Mouse (Mus musculus): Measurements from ENCODE around the gene Akap10.
A peak's percentile ranks its signal among the peaks of the same experiment; 100 is the strongest.
"Not testable (repeated sequence)": the region's sequence is repeated elsewhere in the genome, so short reads cannot be mapped to it uniquely, and the experiment has no call there.

Gene Akap10

DNA sequence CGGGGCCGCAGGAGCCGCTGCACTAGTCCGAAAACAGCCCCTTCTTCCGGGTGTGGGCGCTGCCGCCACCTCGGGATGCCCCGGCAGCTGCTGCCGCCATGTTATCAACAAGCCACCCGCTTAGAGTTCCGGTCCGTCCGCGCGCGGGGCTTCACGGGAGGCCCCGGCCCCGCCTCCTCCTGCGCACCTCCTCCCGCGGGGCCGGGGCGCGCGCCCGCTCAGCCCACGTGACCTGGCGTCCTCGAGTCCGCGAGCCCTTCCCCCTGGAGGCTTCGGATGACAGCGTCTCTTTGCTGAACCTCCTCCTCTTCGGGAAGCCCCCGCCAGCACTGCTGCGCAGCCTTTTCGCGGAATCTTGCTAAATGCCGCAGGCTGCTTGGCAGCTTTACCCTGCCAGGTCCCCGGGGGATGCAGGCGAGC, at the start of gene Akap10:
TSS of gene Akap10 (minus strand) at position 155 of the 420 bp plus-strand sequence.
- DNase-seq: peak; percentile 96 to 98

DNA sequence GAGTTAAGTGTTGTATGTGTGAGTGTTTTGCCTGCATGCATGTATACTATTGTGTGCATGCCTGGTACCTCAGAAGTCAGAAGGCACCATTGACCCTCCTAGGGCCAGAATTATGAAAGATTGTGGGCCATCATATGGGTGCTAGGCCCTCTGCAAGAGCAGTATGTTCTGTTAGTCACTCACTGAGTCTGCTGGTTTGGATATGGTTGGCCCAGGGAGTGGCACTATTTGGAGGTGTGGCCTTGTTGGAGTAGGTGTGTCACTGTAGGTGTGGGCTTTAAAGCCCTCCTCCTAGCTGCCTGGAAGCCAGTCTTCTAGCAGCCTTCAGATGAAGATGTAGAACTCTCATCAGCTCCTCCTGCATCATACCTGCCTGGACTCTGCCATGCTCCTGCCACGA, 45.7 kb upstream of the Akap10 start:
- DNase-seq: no peak

DNA sequence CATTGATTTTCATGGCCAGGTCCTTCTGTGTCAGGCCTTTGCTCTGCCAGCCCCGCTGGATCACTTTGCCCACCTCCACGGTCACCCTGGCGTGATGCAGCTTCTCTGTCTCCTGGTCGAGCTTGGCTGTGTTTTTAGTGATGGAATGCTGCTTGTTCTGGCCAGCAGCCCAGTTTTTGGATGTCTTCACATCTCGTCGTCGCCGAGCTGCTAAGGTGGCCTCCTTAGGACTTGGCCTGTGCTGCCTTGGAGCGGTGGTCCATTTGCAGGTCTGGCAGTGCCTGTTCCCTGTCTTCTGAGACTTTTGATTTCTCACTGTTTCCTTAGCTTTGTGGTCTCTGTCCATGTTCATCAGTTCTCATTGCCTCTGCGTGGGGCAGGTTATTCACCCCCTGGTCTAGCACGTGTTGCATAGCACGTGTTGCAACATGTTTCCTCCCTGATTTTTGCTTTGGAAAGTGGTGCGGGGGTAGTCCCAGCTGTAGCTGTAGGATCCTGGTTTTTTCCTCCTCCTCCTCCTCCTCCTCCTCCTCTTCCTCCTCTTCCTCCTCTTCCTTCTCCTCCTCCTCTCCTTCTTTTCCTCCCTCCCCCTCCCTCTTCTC, 44.2 kb upstream of the Akap10 start:
- peak in 1 of 2 experiments; percentile 17 for DNase-seq

DNA sequence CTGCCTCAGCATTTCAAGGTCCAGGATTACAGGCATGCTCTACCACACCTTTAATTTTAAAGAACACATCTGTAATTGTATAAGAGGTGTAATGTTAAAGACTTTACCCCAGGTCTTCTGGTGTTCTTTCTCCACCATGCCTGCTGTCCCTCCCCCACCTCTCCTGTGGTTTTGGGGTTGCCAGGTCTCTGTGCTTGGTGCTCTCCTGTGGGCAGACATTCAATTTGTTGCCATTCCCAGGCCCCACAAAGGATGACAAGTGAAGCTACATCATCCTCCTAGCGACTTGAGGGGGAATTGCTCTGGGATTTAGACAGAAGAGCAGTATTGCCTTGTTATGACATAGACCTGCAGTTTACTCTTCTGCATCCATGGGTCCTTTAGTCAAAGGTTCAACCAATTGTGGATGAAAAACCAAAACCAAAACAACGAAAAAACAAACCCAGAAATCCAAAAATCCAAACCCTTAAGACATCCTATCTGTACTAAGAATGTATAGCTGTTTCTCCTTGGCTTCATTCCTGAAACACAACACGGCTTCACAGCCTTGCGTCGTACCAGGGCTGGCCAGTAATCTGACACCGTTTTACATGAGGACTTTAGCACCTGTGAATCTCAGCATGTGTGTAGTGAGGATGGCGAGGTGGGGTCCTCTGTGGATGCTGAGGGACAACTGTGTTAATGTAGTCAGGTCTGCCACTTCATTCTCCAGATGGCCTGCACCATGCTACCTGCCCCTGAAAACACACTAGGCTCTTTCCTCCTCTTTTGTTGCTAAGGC, 41.6 kb upstream of the Akap10 start:
- no peak for DNase-seq

DNA sequence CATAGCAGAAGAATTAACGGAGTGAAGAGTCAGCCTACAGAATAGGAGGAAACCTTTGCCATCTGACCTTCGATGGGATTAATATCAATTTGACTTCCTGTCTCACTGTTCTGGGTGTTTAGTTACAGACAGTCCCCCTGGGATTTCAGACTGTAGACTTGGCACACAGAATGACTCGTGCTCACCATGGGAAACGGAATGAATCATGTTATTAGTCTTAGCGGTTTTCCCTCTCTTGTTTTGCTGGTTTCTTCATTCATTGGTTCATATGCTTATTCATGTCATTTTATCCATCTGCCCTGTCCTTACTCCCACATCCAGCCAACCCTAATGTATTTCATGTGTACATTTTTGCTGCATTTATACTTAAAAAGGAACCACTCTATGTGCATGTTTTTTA, 40.8 kb upstream of the Akap10 start:
- DNase-seq: no peak

DNA sequence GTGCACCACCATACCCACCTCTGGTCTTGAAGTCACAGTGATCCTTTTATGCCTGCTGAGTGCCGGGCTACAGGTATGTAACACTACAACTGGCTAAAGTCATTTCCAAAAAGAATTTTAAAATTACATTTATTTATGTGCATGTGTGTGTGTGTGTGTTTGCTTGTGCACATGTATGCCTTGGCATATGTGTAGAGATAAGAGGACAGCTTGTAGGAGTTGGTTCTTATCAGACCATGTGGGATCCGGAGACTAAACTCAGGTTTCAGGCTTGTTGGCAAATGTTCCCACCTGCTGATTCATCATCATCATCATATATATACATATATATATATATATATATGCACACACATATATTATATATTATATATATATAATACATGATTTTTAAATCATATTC, 38.8 kb upstream of the Akap10 start:
- no peak for DNase-seq

DNA sequence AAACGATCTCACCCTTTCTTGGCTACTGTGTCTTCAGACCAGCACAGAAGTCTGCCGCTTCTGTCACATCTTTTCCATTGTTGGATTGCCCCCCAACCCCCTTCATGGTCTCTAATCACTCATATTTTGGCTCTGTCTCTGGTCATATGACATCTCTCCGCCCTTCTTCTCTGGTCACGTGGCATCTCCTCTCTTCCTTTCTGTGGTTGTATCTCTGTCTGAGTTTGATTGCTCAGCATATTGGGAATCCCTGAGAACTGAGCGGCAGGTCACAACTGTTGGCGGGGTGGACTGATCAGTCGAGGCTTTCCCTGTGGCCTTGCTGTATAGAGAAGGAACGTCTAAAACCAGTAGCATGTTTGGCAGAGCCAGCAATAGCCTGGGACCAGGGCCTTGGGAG, 37.0 kb upstream of the Akap10 start:
- DNase-seq: no peak

GRCm38 (mm10) chr11:61964611-61965010, 34.6 kb upstream of the Akap10 start:
- no peak for DNase-seq

DNA sequence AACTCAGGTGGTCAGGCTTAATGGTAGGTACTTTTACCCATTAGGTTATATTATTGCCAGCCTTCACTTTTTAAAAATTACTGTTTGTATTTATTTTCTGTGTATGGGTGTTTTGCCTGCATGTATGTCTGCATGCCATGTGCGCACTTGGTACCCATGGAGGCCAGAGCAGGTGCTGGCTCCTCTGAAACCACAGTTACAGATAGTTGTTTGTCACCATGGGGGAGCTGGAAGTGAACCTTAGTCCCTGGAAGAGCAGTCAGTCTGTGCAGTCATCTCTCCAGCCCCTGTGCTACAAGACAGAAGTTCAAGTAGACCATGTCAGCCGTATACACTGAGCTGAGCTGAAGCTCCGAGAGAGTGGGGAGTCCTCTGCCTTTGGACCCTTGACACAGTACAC, 33.1 kb upstream of the Akap10 start:
- no peak for DNase-seq

- no peak for DNase-seq
Observed at GRCm38 (mm10) chr11:61962684-61963083, 32.6 kb upstream of the Akap10 start.

GRCm38 (mm10) chr11:61960096-61960495, 30.0 kb upstream of the Akap10 start:
- DNase-seq: no peak

- DNase-seq: not testable (repeated sequence)
Observed at GRCm38 (mm10) chr11:61958706-61959105, 28.7 kb upstream of the Akap10 start.

DNA sequence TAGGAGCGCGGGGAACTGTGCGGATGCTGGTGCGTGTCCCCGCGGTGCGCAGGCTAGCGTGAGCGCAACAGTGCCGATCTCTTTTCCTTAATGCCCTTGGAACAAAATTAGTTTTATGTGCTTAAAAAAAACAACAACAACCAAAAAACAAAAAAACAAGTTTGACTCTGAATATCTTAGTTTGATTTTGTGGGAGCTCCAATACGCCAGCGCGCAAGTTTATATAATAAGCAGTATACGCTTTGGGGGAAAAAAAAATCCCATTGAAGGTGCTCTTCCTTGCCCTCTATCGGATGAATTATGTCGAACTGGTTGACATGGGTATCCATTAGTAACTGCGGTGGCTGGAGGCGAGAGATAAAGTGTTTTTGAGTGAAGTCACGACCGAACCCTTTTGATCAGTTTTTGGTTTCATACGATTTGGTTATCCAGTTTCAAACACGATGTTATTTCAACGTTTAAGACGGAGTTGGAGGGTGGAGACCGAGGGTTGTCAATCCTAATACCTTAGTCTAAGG, 27.3 kb upstream of the Akap10 start:
- DNase-seq: no peak

GRCm38 (mm10) chr11:61956572-61957295, 26.7 kb upstream of the Akap10 start, which contains the start of gene Specc1:
TSS of gene Specc1 (plus strand) at chr11:61956763.
- peak; percentile 95 for DNase-seq

- no peak for DNase-seq
Observed at GRCm38 (mm10) chr11:61955951-61956350, 25.9 kb upstream of the Akap10 start.

GRCm38 (mm10) chr11:61955136-61955535, 25.1 kb upstream of the Akap10 start:
- DNase-seq: peak in 1 of 2 experiments; percentile 14

GRCm38 (mm10) chr11:61950632-61951031, 20.6 kb upstream of the Akap10 start:
- DNase-seq: peak; percentile 91 to 92

DNA sequence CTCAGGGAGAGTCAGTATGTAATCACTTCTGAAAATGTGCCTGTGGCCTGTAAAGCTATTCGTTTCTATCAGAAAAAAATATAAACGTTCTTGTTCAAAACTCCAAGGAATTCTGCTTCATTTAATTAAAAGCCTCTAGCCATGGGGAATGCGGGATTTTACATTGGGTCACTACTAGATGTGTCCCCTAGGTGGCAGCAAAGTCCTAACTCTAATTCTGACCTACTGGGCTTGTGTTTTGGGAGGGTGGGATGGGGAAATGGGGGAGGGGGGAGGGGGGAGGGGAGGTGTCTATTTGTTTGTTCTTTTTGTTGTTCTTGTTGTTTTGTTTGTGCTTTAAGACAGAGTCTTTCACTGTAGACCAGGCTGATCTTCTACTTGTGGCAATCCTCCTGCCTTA, 19.3 kb upstream of the Akap10 start:
- peak; percentile 65 to 67 for DNase-seq

GRCm38 (mm10) chr11:61946608-61947007, 16.6 kb upstream of the Akap10 start:
- DNase-seq: no peak

DNA sequence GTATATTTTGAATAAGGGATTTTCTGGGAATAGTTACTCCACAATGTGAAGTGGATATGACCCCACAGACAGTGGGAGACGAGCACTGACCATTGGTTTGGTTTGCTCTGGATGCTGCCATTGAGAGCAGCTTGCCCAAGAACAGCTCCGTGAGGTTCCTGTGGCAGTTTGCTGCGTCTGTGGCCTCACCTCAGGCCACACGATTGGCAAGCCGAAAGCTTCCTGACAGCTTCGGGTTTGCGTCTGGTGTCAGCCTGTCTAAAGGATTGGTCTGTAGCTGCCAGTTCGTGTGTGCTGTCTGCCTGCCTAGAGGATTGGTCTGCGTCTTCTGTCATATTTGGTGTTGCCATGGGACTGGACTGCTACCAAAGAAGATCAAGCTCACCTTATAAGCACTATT, 14.4 kb upstream of the Akap10 start:
- no peak for DNase-seq

GRCm38 (mm10) chr11:61942903-61943302, 12.9 kb upstream of the Akap10 start:
- no peak for DNase-seq

DNA sequence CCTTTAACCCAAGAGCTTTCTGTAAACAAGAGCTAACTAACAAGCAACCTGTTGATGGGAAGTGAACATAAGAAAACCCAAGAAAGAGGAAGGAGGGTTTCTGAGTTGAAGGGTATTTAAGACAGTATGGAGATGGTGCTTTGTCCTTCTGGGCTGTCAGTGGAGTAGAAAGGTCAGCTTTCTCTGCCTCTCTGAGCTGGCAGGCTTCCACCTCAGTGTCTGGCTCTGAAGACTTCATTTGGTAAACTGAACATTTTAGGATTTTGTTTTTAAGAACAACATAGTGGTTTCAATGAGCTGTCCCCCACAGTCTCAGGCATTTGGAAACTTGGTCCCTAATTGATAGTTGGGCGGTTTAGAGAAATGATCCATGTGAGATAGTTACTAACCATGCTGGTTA, 7.7 kb upstream of the Akap10 start:
- DNase-seq: no peak

Data from kidney, postnatal 4 days (tissue).